Mouse (Mus musculus) lung, postnatal 36 days (tissue): ENCODE measurements around the gene Gm14180.
A peak's percentile ranks its signal among the peaks of the same experiment; 100 is the strongest.
"Not testable (repeated sequence)": the region's sequence is repeated elsewhere in the genome, so short reads cannot be mapped to it uniquely, and the experiment has no call there.

Experiments used
- DNase-seq: peaks from one replicate; pipeline ENCODE4 v3.0.0; 2022; ENCODE audit warnings: mixed read lengths

Gm14180 gene

GRCm38 (mm10) chr11:99734190-99734589, at the start of gene Gm14180:
Gene Gm14180, minus strand, starts transcription at chr11:99734290.
- no peak for DNase-seq

- no peak for DNase-seq
Observed at GRCm38 (mm10) chr11:99780604-99781003, 46.5 kb upstream of the Gm14180 start, which contains the start of gene Krtap4-8. Gene Krtap4-8, minus strand, starts transcription at chr11:99780704.

GRCm38 (mm10) chr11:99778401-99778800, 44.3 kb upstream of the Gm14180 start:
- DNase-seq: no peak

- DNase-seq: not testable (repeated sequence)
Observed at GRCm38 (mm10) chr11:99772813-99773212, 38.7 kb upstream of the Gm14180 start, which contains the start of gene Gm11595. Gene Gm11595, minus strand, starts transcription at chr11:99772913.

GRCm38 (mm10) chr11:99768410-99768809, 34.3 kb upstream of the Gm14180 start:
- DNase-seq: no peak

GRCm38 (mm10) chr11:99758877-99759276, 24.8 kb upstream of the Gm14180 start:
- no peak for DNase-seq

GRCm38 (mm10) chr11:99743985-99744384, 9.9 kb upstream of the Gm14180 start:
- peak; percentile 70 for DNase-seq

GRCm38 (mm10) chr11:99724061-99724460, 10.0 kb downstream of the Gm14180 start:
- no peak for DNase-seq

- no peak for DNase-seq
Observed at GRCm38 (mm10) chr11:99718759-99719158, 15.3 kb downstream of the Gm14180 start.

- no peak for DNase-seq
Observed at GRCm38 (mm10) chr11:99690463-99690862, 43.6 kb downstream of the Gm14180 start, which contains the start of gene Gm14190. Gene Gm14190, minus strand, starts transcription at chr11:99690740.

- not testable (repeated sequence) for DNase-seq
Observed at GRCm38 (mm10) chr11:99685235-99685634, 48.9 kb downstream of the Gm14180 start.
